Mouse (Mus musculus): ENCODE results near the gene Xrra1.
"Not testable (repeated sequence)": the region's sequence is repeated elsewhere in the genome, so short reads cannot be mapped to it uniquely, and the experiment has no call there.

Xrra1 gene

GRCm38 (mm10) chr7:99902918-99903665 is 44.2 kb downstream of the Xrra1 start:
- DNase-seq = no peak

GRCm38 (mm10) chr7:99904421-99905005 is 45.6 kb downstream of the Xrra1 start:
- DNase-seq = no peak

- no peak for DNase-seq
Measured at GRCm38 (mm10) chr7:99906346-99906745, 47.4 kb downstream of the Xrra1 start.

- no peak for DNase-seq
Measured at GRCm38 (mm10) chr7:99907463-99907862, 48.5 kb downstream of the Xrra1 start.

- no peak for DNase-seq
Measured at GRCm38 (mm10) chr7:99911038-99911437, 52.1 kb downstream of the Xrra1 start.

GRCm38 (mm10) chr7:99914316-99914715 is 55.4 kb downstream of the Xrra1 start:
- DNase-seq = no peak

GRCm38 (mm10) chr7:99915511-99915910 is 56.6 kb downstream of the Xrra1 start:
- no peak for DNase-seq

- DNase-seq = peak in 1 of 2 experiments; percentile 27
Measured at GRCm38 (mm10) chr7:99916741-99917319, 57.9 kb downstream of the Xrra1 start.

GRCm38 (mm10) chr7:99917320-99917844 is 58.5 kb downstream of the Xrra1 start:
- peak in 1 of 2 experiments; percentile 13 for DNase-seq

- no peak for DNase-seq
Measured at GRCm38 (mm10) chr7:99919164-99919563, 60.2 kb downstream of the Xrra1 start.

- no peak for DNase-seq
Measured at GRCm38 (mm10) chr7:99919971-99920370, 61.1 kb downstream of the Xrra1 start.

GRCm38 (mm10) chr7:99920416-99920815 is 61.5 kb downstream of the Xrra1 start:
- no peak for DNase-seq

- DNase-seq = peak; percentile 34 to 69
Measured at GRCm38 (mm10) chr7:99926916-99927714, 68.2 kb downstream of the Xrra1 start.

- no peak for DNase-seq
Measured at GRCm38 (mm10) chr7:99935758-99936157, 76.8 kb downstream of the Xrra1 start.

GRCm38 (mm10) chr7:99940669-99941068 is 81.8 kb downstream of the Xrra1 start:
- no peak for DNase-seq

- DNase-seq = no peak
Measured at GRCm38 (mm10) chr7:99944520-99944919, 85.6 kb downstream of the Xrra1 start.

- DNase-seq = not testable (repeated sequence)
Measured at GRCm38 (mm10) chr7:99945012-99945411, 86.1 kb downstream of the Xrra1 start.

GRCm38 (mm10) chr7:99945939-99946338 is 87.0 kb downstream of the Xrra1 start:
- no peak for DNase-seq

- no peak for DNase-seq
Measured at GRCm38 (mm10) chr7:99946356-99946755, 87.4 kb downstream of the Xrra1 start.

- no peak for DNase-seq
Measured at GRCm38 (mm10) chr7:99947329-99947728, 88.4 kb downstream of the Xrra1 start.

- no peak for DNase-seq
Measured at GRCm38 (mm10) chr7:99953442-99954098, 94.7 kb downstream of the Xrra1 start.

- DNase-seq = no peak
Measured at GRCm38 (mm10) chr7:99954212-99954611, 95.3 kb downstream of the Xrra1 start.

Data from spleen, adult 18-20 months (tissue).